Mouse (Mus musculus): Measurements from ENCODE around the gene Srp9. TPM values are rescaled to one million over a fixed set of nuclear protein-coding genes. Genes with fewer than 3 reads are reported as not detected.

Gene Srp9
- polyA plus RNA-seq, 1 experiment from 2014 or later, result 200 TPM

DNA sequence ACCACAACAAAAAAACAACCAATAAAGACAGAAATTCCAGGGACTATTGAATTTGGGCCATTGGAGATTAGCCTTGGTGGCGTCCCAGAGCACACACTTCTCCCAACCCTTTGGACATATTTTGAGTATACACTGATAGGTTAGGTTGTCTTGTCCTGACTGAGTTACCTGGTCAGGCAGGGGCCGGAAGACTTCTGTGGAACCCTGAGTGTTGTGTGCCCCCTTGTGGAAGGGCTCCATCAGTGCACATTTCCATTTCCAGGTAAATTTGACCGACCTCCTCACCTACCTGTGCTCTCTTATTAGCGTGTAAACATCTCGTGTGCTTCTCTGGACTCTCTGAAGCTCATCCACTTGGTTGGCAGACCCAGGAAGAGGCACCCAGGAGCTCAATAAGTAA, 9.3 kb upstream of the Srp9 start:
- H3K27me3 ChIP-seq (ENCODE audit: control insufficient read depth, insufficient read depth, low read length), result no peaks in the 10 kb centered on the region
- H3K4me1 ChIP-seq (ENCODE audit: control insufficient read depth, insufficient read depth, low read length), result peaks cover 11% of the 10 kb centered on the region
- no peak overlapping the region for H3K4me3 ChIP-seq (ENCODE audit: low read depth, low read length)
- H3K9ac ChIP-seq (replicated peaks; ENCODE audit: low read length), result no peak overlapping the region
- no peak for ATAC-seq (replicated peaks; ENCODE audit: insufficient number of reproducible peaks, low FRiP score, low TSS enrichment, low read depth)
- H3K36me3 ChIP-seq (replicated peaks; ENCODE audit: control insufficient read depth, insufficient read depth, low read depth, low read length), result no peaks in the 10 kb centered on the region
- no peak overlapping the region for H3K27ac ChIP-seq (replicated peaks; ENCODE audit: low read depth, low read length)
- no peaks in the 10 kb centered on the region for H3K9me3 ChIP-seq (replicated peaks; ENCODE audit: control insufficient read depth, low read length)
- WGBS, result 14% methylated on average over 5 of the region's 5 CpGs
- no peak overlapping the region for H3K4me2 ChIP-seq (ENCODE audit: low read depth, low read length)
- peak; percentile 74 for DNase-seq (ENCODE audit: low spot score)

DNA sequence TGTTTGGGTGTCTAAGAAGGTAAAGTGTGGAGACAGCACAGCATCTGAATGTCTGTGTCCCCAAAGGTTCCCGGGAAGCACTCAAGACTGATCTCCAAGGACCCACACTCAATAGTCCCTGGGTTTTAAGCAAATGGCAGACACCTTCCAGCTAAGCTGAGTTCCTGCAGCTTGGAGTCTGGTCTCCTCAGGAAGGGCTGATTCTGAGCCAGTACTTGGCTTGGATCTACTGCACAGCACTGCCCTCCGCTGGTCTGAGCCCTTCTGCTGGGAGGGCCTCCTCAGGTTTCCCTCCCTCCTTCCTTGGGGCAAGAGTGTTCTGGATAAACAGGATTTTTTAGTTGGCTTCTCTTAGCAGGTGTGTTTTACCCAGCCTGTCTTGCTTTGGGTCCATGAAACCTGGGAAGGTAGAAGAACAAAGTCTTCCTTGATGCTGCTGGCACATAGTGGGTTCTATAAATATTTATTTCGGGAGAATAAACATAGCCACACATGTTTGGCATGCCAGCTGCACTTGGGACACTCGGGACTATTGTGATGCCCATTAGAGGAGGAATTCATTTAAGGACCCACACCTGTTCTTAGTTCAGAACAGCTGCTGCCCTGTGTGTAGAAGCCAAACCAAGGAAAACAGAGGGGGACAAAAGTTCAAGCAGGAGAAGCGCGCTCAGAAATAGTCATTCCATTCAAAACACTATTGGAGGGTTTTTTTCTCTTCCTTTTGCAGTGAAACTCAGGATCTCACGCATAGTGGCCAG, 8.7 kb upstream of the Srp9 start:
- Histone ChIP-seq H3K4me2 (ENCODE audit: low read depth, low read length) (no peak overlapping the region), H3K4me3 (ENCODE audit: low read depth, low read length) (no peak overlapping the region), H3K36me3 (replicated peaks; ENCODE audit: control insufficient read depth, insufficient read depth, low read depth, low read length) (no peaks in the 10 kb centered on the region), H3K9me3 (replicated peaks; ENCODE audit: control insufficient read depth, low read length) (no peaks in the 10 kb centered on the region), H3K27me3 (ENCODE audit: control insufficient read depth, insufficient read depth, low read length) (no peaks in the 10 kb centered on the region), H3K9ac (replicated peaks; ENCODE audit: low read length) (no peak overlapping the region), H3K27ac (replicated peaks; ENCODE audit: low read depth, low read length) (no peak overlapping the region), H3K4me1 (ENCODE audit: control insufficient read depth, insufficient read depth, low read length) (peaks cover 11% of the 10 kb centered on the region)
- ATAC-seq (replicated peaks; ENCODE audit: insufficient number of reproducible peaks, low FRiP score, low TSS enrichment, low read depth), result no peak; the same call in 1 of the 2 replicates
- WGBS, result 36% methylated on average over 7 of the region's 7 CpGs
- peak; percentile 74 for DNase-seq (ENCODE audit: low spot score)

DNA sequence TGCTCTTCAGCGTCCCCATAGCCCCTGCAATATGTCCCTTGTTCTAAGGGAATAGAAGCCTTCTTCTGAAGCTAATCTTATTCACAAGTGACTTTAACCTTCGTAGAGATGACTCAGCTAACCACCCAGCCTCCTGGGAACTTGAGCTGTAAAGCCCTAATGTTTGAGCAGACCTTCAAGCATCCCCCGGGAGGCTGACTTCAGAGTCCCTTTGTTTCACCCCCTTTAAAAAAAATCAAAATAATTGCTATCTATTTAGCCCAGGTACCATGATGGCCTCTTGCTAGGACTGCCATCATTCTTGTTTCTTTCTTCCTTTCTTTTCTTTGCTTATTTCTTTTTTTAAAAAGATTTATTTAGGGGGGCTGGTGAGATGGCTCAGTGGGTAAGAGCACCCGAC, 2.1 kb upstream of the Srp9 start:
- H3K9ac ChIP-seq (replicated peaks; ENCODE audit: low read length), result no peak overlapping the region
- ATAC-seq (replicated peaks; ENCODE audit: insufficient number of reproducible peaks, low FRiP score, low TSS enrichment, low read depth) (no peak), DNase-seq (ENCODE audit: low spot score) (no peak)
- no peaks in the 10 kb centered on the region for H3K36me3 ChIP-seq (replicated peaks; ENCODE audit: control insufficient read depth, insufficient read depth, low read depth, low read length)
- WGBS, result 81% methylated on average over 4 of the region's 4 CpGs
- H3K27me3 ChIP-seq (ENCODE audit: control insufficient read depth, insufficient read depth, low read length), result no peaks in the 10 kb centered on the region
- no peak overlapping the region for H3K4me2 ChIP-seq (ENCODE audit: low read depth, low read length)
- H3K27ac ChIP-seq (replicated peaks; ENCODE audit: low read depth, low read length), result no peak overlapping the region
- H3K9me3 ChIP-seq (replicated peaks; ENCODE audit: control insufficient read depth, low read length), result no peaks in the 10 kb centered on the region
- H3K4me3 ChIP-seq (ENCODE audit: low read depth, low read length), result no peak overlapping the region
- H3K4me1 ChIP-seq (ENCODE audit: control insufficient read depth, insufficient read depth, low read length), result no peaks in the 10 kb centered on the region

- Histone ChIP-seq H3K4me2 (ENCODE audit: low read depth, low read length) (peak overlapping the region; percentile 19), H3K9me3 (replicated peaks; ENCODE audit: control insufficient read depth, low read length) (no peaks in the 10 kb centered on the region), H3K36me3 (replicated peaks; ENCODE audit: control insufficient read depth, insufficient read depth, low read depth, low read length) (no peaks in the 10 kb centered on the region; the same call in none of the 2 replicates), H3K27ac (replicated peaks; ENCODE audit: low read depth, low read length) (peak overlapping the region; percentile 52), H3K27me3 (ENCODE audit: control insufficient read depth, insufficient read depth, low read length) (no peaks in the 10 kb centered on the region), H3K9ac (replicated peaks; ENCODE audit: low read length) (peak overlapping the region; percentile 76), H3K4me3 (ENCODE audit: low read depth, low read length) (peak overlapping the region; percentile 79), H3K4me1 (ENCODE audit: control insufficient read depth, insufficient read depth, low read length) (no peaks in the 10 kb centered on the region)
- 0% methylated on average over 31 of the region's 33 CpGs for WGBS
- DNase-seq (ENCODE audit: low spot score) (peak; percentile 90), ATAC-seq (replicated peaks; ENCODE audit: insufficient number of reproducible peaks, low FRiP score, low TSS enrichment, low read depth) (peak; percentile 92)
These were observed 409 bp downstream of the Srp9 start for GRCm38 (mm10) chr1:182124924-182125368.

- Histone ChIP-seq H3K4me1 (ENCODE audit: control insufficient read depth, insufficient read depth, low read length) (no peaks in the 10 kb centered on the region), H3K9ac (replicated peaks; ENCODE audit: low read length) (no peak overlapping the region), H3K4me3 (ENCODE audit: low read depth, low read length) (no peak overlapping the region), H3K27ac (replicated peaks; ENCODE audit: low read depth, low read length) (no peak overlapping the region), H3K27me3 (ENCODE audit: control insufficient read depth, insufficient read depth, low read length) (no peaks in the 10 kb centered on the region), H3K9me3 (replicated peaks; ENCODE audit: control insufficient read depth, low read length) (no peaks in the 10 kb centered on the region), H3K36me3 (replicated peaks; ENCODE audit: control insufficient read depth, insufficient read depth, low read depth, low read length) (no peaks in the 10 kb centered on the region; the same call in none of the 2 replicates), H3K4me2 (ENCODE audit: low read depth, low read length) (no peak overlapping the region)
- ATAC-seq (replicated peaks; ENCODE audit: insufficient number of reproducible peaks, low FRiP score, low TSS enrichment, low read depth), result no peak
- WGBS, result 59% methylated on average over 2 of the region's 2 CpGs
- DNase-seq (ENCODE audit: low spot score), result no peak
These were observed 6.3 kb downstream of the Srp9 start for GRCm38 (mm10) chr1:182130830-182131229.

GRCm38 (mm10) chr1:182137204-182138125, 12.9 kb downstream of the Srp9 start:
- Histone ChIP-seq H3K9ac (replicated peaks; ENCODE audit: low read length) (no peak overlapping the region; the same call in 1 of the 2 replicates), H3K27me3 (ENCODE audit: control insufficient read depth, insufficient read depth, low read length) (no peaks in the 10 kb centered on the region), H3K4me1 (ENCODE audit: control insufficient read depth, insufficient read depth, low read length) (no peaks in the 10 kb centered on the region; the same call in 1 of the 2 replicates), H3K4me2 (ENCODE audit: low read depth, low read length) (no peak overlapping the region), H3K4me3 (ENCODE audit: low read depth, low read length) (no peak overlapping the region), H3K27ac (replicated peaks; ENCODE audit: low read depth, low read length) (no peak overlapping the region), H3K36me3 (replicated peaks; ENCODE audit: control insufficient read depth, insufficient read depth, low read depth, low read length) (no peaks in the 10 kb centered on the region), H3K9me3 (replicated peaks; ENCODE audit: control insufficient read depth, low read length) (no peaks in the 10 kb centered on the region)
- WGBS, result 52% methylated on average over 26 of the region's 28 CpGs
- no peak for DNase-seq (ENCODE audit: low spot score)
- ATAC-seq (replicated peaks; ENCODE audit: insufficient number of reproducible peaks, low FRiP score, low TSS enrichment, low read depth), result no peak; the same call in 1 of the 2 replicates

DNA sequence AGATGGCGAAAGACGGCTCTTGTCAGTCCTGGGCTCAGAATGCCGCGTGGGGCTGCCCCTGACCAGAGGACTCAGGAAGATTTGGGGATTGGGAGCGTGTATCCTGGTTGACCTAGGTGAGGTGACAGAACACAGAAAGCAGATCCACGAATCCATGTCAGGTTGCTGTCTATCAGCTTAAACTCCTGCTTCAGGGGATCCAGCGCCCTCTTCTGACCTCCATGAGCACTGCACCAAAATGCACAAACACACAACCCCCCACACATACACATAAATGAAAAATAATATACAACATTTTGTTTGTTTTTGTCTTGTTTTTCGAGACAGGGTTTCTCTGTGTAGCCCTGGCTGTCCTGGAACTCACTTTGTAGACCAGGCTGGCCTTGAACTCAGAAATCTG, 13.6 kb downstream of the Srp9 start:
- 74% methylated on average over 8 of the region's 8 CpGs for WGBS
- ATAC-seq (replicated peaks; ENCODE audit: insufficient number of reproducible peaks, low FRiP score, low TSS enrichment, low read depth), result no peak

More for the DNA sequence above, 13.6 kb downstream of the Srp9 start:
- no peak for DNase-seq (ENCODE audit: low spot score)
- Histone ChIP-seq H3K36me3 (replicated peaks; ENCODE audit: control insufficient read depth, insufficient read depth, low read depth, low read length) (no peaks in the 10 kb centered on the region), H3K27me3 (ENCODE audit: control insufficient read depth, insufficient read depth, low read length) (no peaks in the 10 kb centered on the region), H3K4me3 (ENCODE audit: low read depth, low read length) (no peak overlapping the region), H3K4me2 (ENCODE audit: low read depth, low read length) (no peak overlapping the region), H3K4me1 (ENCODE audit: control insufficient read depth, insufficient read depth, low read length) (no peaks in the 10 kb centered on the region; the same call in 1 of the 2 replicates), H3K9me3 (replicated peaks; ENCODE audit: control insufficient read depth, low read length) (no peaks in the 10 kb centered on the region), H3K9ac (replicated peaks; ENCODE audit: low read length) (no peak overlapping the region), H3K27ac (replicated peaks; ENCODE audit: low read depth, low read length) (no peak overlapping the region)
